ENCODE assay signal across 10 mouse cellular contexts in the genomic region with DNA sequence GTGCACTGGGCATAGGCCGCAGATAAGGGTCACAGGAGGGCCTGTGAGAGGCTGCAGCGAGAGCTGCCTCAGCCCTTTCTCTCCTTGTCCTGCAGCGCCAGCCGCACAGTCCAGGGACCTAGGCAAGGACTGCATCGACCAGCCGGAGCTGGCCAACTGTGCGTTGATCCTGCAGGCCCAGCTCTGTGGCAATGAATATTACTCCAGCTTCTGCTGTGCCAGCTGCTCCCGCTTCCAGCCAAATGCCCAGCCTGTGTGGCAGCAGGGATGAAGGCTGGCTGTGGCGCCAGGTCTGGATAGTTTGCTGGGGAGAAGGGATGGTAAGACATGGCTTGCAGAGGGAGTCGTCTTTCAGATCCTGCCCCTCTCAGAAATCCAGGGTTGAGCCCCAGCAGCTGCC. TPM values are rescaled to one million over a fixed set of nuclear protein-coding genes. Genes with fewer than 3 reads are reported as not detected.
DNase-seq lines count a peak whose midpoint lies in the region; ATAC-seq and TF ChIP-seq lines count a peak whose summit lies in the region.
"Had no signal": no experiment of that assay in that cellular context is flagged by ENCODE, and none has a peak within 500 bp of the region (broad histone marks: within the 10 kb centered on the region; RNA-seq: fewer than 3 reads in every experiment).

No protein-coding gene starts in this region.

- H3K9ac ChIP-seq in hindbrain, embryonic 14.5 days = no peak overlapping the region
- H3K9ac ChIP-seq in hindbrain, embryonic 11.5 days (ENCODE audit: low read depth, low read length) = no peak overlapping the region

- ATAC-seq in hindbrain, embryonic 14.5 days (ENCODE audit: low FRiP score) = 0 out of 2 replicates have a peak, but pooled peaks have one; percentile 27
- no peak for ATAC-seq in hindbrain, embryonic 11.5 days (ENCODE audit: low FRiP score)

- H3K27ac ChIP-seq in hindbrain, embryonic 14.5 days = 0 out of 2 replicates have a peak overlapping the region, but pooled peaks have one; percentile 4
- H3K27ac ChIP-seq in hindbrain, embryonic 11.5 days (ENCODE audit: low read depth, low read length) = no peak overlapping the region
- H3K27ac ChIP-seq in bone marrow, adult 2 months (ENCODE audit: control insufficient read depth, insufficient read depth, low read depth, low read length, poor library complexity) = no peak overlapping the region

- no peak overlapping the region for H3K4me3 ChIP-seq in hindbrain, embryonic 14.5 days (replicated peaks; ENCODE audit: low read length)
- no peak overlapping the region for H3K4me3 ChIP-seq in hindbrain, embryonic 11.5 days (ENCODE audit: low read depth, low read length)
- H3K4me3 ChIP-seq in bone marrow, adult 2 months (replicated peaks; ENCODE audit: control insufficient read depth, low read depth, low read length) = no peak overlapping the region

- 75% methylated on average over 9 of the region's 10 CpGs for WGBS in hindbrain, embryonic 14.5 days
- WGBS in hindbrain, embryonic 11.5 days = 89% methylated on average over 10 of the region's 10 CpGs
- 90% methylated on average over 10 of the region's 10 CpGs for WGBS in bone marrow, adult 2 months

- H3K4me1 ChIP-seq in hindbrain, embryonic 14.5 days (replicated peaks; ENCODE audit: control insufficient read depth, insufficient read depth, low read length) = no peaks in the 10 kb centered on the region
- no peaks in the 10 kb centered on the region for H3K4me1 ChIP-seq in hindbrain, embryonic 11.5 days (replicated peaks; ENCODE audit: control insufficient read depth, insufficient read depth, low read length)
- no peaks in the 10 kb centered on the region for H3K4me1 ChIP-seq in bone marrow, adult 2 months (ENCODE audit: control insufficient read depth, insufficient read depth, low read length)

- H3K4me2 ChIP-seq in hindbrain, embryonic 14.5 days (replicated peaks) = no peak overlapping the region
- no peak overlapping the region for H3K4me2 ChIP-seq in hindbrain, embryonic 11.5 days (replicated peaks; ENCODE audit: low read depth, low read length)

- no peak for TF ChIP-seq CTCF in bone marrow, adult 2 months (IDR thresholded peaks at IDR 0.05; ENCODE audit: control insufficient read depth, insufficient read depth, low read length)

- H3K27me3 ChIP-seq in hindbrain, embryonic 14.5 days (ENCODE audit: control insufficient read depth, insufficient read depth, low read length) = no peaks in the 10 kb centered on the region
- H3K27me3 ChIP-seq in hindbrain, embryonic 11.5 days (ENCODE audit: control insufficient read depth, insufficient read depth, low read length) = no peaks in the 10 kb centered on the region

- 0 out of 2 replicates have a peak, but pooled peaks have one; percentile 10 for TF ChIP-seq POLR2A in bone marrow, adult 2 months (IDR thresholded peaks at IDR 0.05; ENCODE audit: borderline replicate concordance, control insufficient read depth, low read depth, low read length)

- peak; percentile 57 for DNase-seq in adrenal gland, postnatal 10 days
- DNase-seq in adrenal gland, adult (ENCODE audit: inconsistent age in 2 of 2, low spot score in 1 of 2) = no peak
- DNase-seq in hindbrain, embryonic 14.5 days (ENCODE audit: low spot score) = no peak
- no peak for DNase-seq in hindbrain, embryonic 11.5 days (ENCODE audit: low spot score)
- peak; percentile 44 to 64 for DNase-seq in cerebellum, postnatal 25 days
- DNase-seq in thymus, postnatal 14 days = no peak
- no peak for DNase-seq in frontal cortex, postnatal 14 days (ENCODE audit: low spot score in 2 of 2)
- DNase-seq: kidney, adult 8-10 months had no signal

- peaks cover 31% of the 10 kb centered on the region; the same call in 1 of the 2 replicates for H3K36me3 ChIP-seq in hindbrain, embryonic 14.5 days (replicated peaks; ENCODE audit: control insufficient read depth, insufficient read depth)
- H3K36me3 ChIP-seq in hindbrain, embryonic 11.5 days (ENCODE audit: control insufficient read depth, insufficient read depth, low read length) = peaks cover 3% of the 10 kb centered on the region; the same call in 1 of the 2 replicates

- no peaks in the 10 kb centered on the region for H3K9me3 ChIP-seq in hindbrain, embryonic 14.5 days (ENCODE audit: control insufficient read depth, low read length)
- H3K9me3 ChIP-seq in hindbrain, embryonic 11.5 days (ENCODE audit: control insufficient read depth, low read length) = no peaks in the 10 kb centered on the region
- H3K9me3 ChIP-seq: G1E had no signal

RNA-seq across cellular contexts. Expression of gene Papln, which starts 28.3 kb away (rescaled TPM):
- 1 to 10 TPM; 7.1 to 9.1 TPM for total RNA-seq in adrenal gland, postnatal 10 days (2021)
- 0.26 and 0.44 TPM in 2 replicates for polyA plus RNA-seq in hindbrain, embryonic 14.5 days (2014; fragmentation: Nextera tagmentation; extraction: Ambion mirVana)
- 0.04 and 0.11 TPM in 2 replicates for polyA plus RNA-seq in hindbrain, embryonic 11.5 days (2014; fragmentation: Nextera tagmentation; extraction: Ambion mirVana)
- polyA plus RNA-seq in bone marrow, adult 2 months (2011; ENCODE audit: insufficient read depth, insufficient read length, low replicate concordance, missing spikeins) = 0.23 and 0.65 TPM in 2 replicates

Comparison
In these comparisons a context has a peak if more than half of its experiments do, and no peak if none do; other contexts are left out.
1. DNase-seq: peak in adrenal gland, postnatal 10 days (single experiment) and cerebellum, postnatal 25 days (2 of 2); none in adrenal gland, adult (0 of 2), hindbrain, embryonic 14.5 days (single experiment), hindbrain, embryonic 11.5 days (single experiment), thymus, postnatal 14 days (single experiment) and frontal cortex, postnatal 14 days (0 of 2).